Mouse (Mus musculus) Patski (cell line): ENCODE data around the gene Gm5926. TPM values are rescaled to one million over a fixed set of nuclear protein-coding genes. Genes with fewer than 3 reads are reported as not detected.
"Not testable (repeated sequence)": the region's sequence is repeated elsewhere in the genome, so short reads cannot be mapped to it uniquely, and the experiment has no call there.

Experiments
- ATAC-seq: fragments of 100-300 bp; one replicate; pipeline ENCODE4 v1.8.0; 2021
- CTCF ChIA-PET: fragments of 350-600 bp; sonication (Branson Sonifier 250); formaldehyde crosslinking; loops from one replicate; lab custom pipeline; 2022; ENCODE audit warnings: inconsistent platforms; lab: Charles Lee
- POLR2A ChIA-PET: fragments of 350-600 bp; sonication (Branson Sonifier 250); formaldehyde crosslinking; loops from one replicate; lab custom pipeline; 2022; ENCODE audit warnings: antibody characterized with exemption, inconsistent platforms; lab: Charles Lee
- DNase-seq: peaks from one replicate; pipeline ENCODE4 v3.0.0-alpha.2; 2011; ENCODE audit warnings: low read depth, low spot score
- H3K27me3 ChIP-seq: fragments of 371-371 bp; one replicate; pipeline ENCODE4 v1.5.1; 2021
- in situ Hi-C: fragments of 300-500 bp; cut with MboI; formaldehyde crosslinking; loops from 3 replicates; pipeline ENCODE4 v1.11.1; 2018; ENCODE audit warnings: low pct_unique_long_range_greater_than_20kb, mixed read lengths
- polyA plus RNA-seq: library from polyadenylated mRNA; unstranded; gene quantifications from one replicate; pipeline ENCODE4 v1.2.3, GENCODE M21; 2021

The Gm5926 gene
- polyA plus RNA-seq: not detected

GRCm38 (mm10) chrX:32650416-32650815, at the start of gene Gm5926:
Gene Gm5926, plus strand, starts transcription at chrX:32650716.
- CTCF ChIA-PET, in situ Hi-C loops, ATAC-seq, H3K27me3 ChIP-seq, DNase-seq, POLR2A ChIA-PET: not testable (repeated sequence)

- CTCF ChIA-PET, POLR2A ChIA-PET, ATAC-seq, DNase-seq, H3K27me3 ChIP-seq, in situ Hi-C loops: not testable (repeated sequence)
Measured at GRCm38 (mm10) chrX:32601008-32601407, 49.5 kb upstream of the Gm5926 start.

DNA sequence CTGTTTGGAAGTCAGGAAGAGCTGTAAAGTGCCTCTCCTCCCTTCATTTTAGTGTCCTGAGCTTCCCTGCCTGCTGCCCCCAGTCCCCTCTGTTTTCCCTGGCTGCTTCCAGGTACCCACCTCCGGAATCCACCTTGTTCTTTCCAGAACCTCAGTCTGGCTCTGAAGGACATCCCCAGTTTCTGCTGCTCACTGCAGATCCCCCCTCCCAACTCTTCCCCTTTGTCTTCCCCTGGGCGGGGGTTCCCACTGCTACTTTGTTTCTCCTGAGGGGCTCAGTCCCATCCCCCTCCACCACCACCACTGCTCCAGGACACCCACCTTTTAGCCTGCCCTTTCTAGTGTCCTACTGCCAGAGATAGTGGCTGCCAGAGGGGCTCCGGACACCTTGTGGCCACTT, 49.1 kb upstream of the Gm5926 start:
- DNase-seq, POLR2A ChIA-PET, in situ Hi-C loops, H3K27me3 ChIP-seq, ATAC-seq, CTCF ChIA-PET: not testable (repeated sequence)

Other genes starting within 250 kb of the Gm5926 start
- not detected for gene Btbd35f1, start 90.7 kb upstream of the Gm5926 start, polyA plus RNA-seq
- gene Btbd35f21, start 75.4 kb downstream of the Gm5926 start, polyA plus RNA-seq: not detected
- gene Btbd35f30, start 243.9 kb downstream of the Gm5926 start, polyA plus RNA-seq: not detected